Mouse (Mus musculus): ENCODE results near the gene Olfr834. TPM values are rescaled to one million over a fixed set of nuclear protein-coding genes. Genes with fewer than 3 reads are reported as not detected.

Olfr834 gene
- total RNA-seq (2021) = not detected
- long read RNA-seq, experiment 1 = 0 reads
- long read RNA-seq, experiment 2 = 0 reads

- DNase-seq = no peak
- no peak for TF ChIP-seq CTCF (IDR thresholded peaks at IDR 0.05)
- Histone ChIP-seq H3K27ac (no peak within 1 kb of the TSS), H3K4me3 (no peak within 1 kb of the TSS)
- intact Hi-C loops (cut with DNase I) = no loop called here
Observed at GRCm38 (mm10) chr9:18987690-18988089, at the start of gene Olfr834. Olfr834 (plus strand) TSS chr9:18987990.

GRCm38 (mm10) chr9:18962021-18962420 is 25.8 kb upstream of the Olfr834 start:
- no peak for TF ChIP-seq CTCF (IDR thresholded peaks at IDR 0.05)
- H3K27ac ChIP-seq = no peak overlapping the region
- no peak overlapping the region for H3K4me3 ChIP-seq
- no peak for DNase-seq
- intact Hi-C loops (cut with DNase I) = no loop called here

- intact Hi-C loops (cut with DNase I) = no loop called here
- TF ChIP-seq CTCF (IDR thresholded peaks at IDR 0.05) = no peak
- H3K27ac ChIP-seq = no peak within 1 kb of the TSS
- DNase-seq = no peak
- H3K4me3 ChIP-seq = no peak within 1 kb of the TSS
Observed at GRCm38 (mm10) chr9:19032435-19032834, 44.6 kb downstream of the Olfr834 start, which contains the start of gene Olfr835. Olfr835 (plus strand) TSS chr9:19032735.

Other genes starting within 250 kb of the Olfr834 start
- gene Olfr24, start 224.0 kb upstream of the Olfr834 start, total RNA-seq (2021) = not detected
- not detected for gene Olfr828, start 168.5 kb upstream of the Olfr834 start, total RNA-seq (2021)
- not detected for gene Olfr829, start 133.1 kb upstream of the Olfr834 start, total RNA-seq (2021)
- gene Olfr830, start 113.3 kb upstream of the Olfr834 start, total RNA-seq (2021) = not detected
- not detected for gene Olfr832, start 50.9 kb upstream of the Olfr834 start, total RNA-seq (2021)
- gene Olfr835, start 44.7 kb downstream of the Olfr834 start, total RNA-seq (2021) = not detected
- gene Olfr836, start 132.4 kb downstream of the Olfr834 start, total RNA-seq (2021) = not detected
- gene Olfr837, start 148.3 kb downstream of the Olfr834 start, total RNA-seq (2021) = not detected
- not detected for gene Olfr839-ps1, start 189.3 kb downstream of the Olfr834 start, total RNA-seq (2021)

Measured in gastrocnemius, adult 2 months (tissue).